Mouse (Mus musculus) heart, adult 2 months (tissue): ENCODE measurements around the gene Gmcl1.

Source experiments
- CTCF ChIP-seq: fragments of 200-600 bp; IDR thresholded peaks from 2 replicates; pipeline ENCODE4 v1.8.1; 2022; ENCODE audit warnings: antibody characterized with exemption, mild to moderate bottlenecking, moderate library complexity
- EP300 ChIP-seq: fragments of 200-500 bp; IDR thresholded peaks from 2 replicates; pipeline ENCODE4 v1.6.1; 2011; ENCODE audit warnings: low read depth, low read length, control low read depth; ENCODE audit not compliant: insufficient read depth
- POLR2A ChIP-seq: fragments of 200-500 bp; IDR thresholded peaks from 2 replicates; pipeline ENCODE4 v1.6.1; 2011; ENCODE audit warnings: mild to moderate bottlenecking, low read depth, low read length, control low read depth; ENCODE audit not compliant: insufficient read depth

- TF ChIP-seq POLR2A (no peak), CTCF (no peak), EP300 (no peak)
Observed at GRCm38 (mm10) chr6:86689671-86690070, 43.5 kb downstream of the Gmcl1 start.
